Mouse (Mus musculus): ENCODE results near the gene Ankrd27. TPM values are rescaled to one million over a fixed set of nuclear protein-coding genes. Genes with fewer than 3 reads are reported as not detected.

The Ankrd27 gene
- polyA plus RNA-seq, 1 experiment from 2014 or later, result 35.6 TPM

DNA sequence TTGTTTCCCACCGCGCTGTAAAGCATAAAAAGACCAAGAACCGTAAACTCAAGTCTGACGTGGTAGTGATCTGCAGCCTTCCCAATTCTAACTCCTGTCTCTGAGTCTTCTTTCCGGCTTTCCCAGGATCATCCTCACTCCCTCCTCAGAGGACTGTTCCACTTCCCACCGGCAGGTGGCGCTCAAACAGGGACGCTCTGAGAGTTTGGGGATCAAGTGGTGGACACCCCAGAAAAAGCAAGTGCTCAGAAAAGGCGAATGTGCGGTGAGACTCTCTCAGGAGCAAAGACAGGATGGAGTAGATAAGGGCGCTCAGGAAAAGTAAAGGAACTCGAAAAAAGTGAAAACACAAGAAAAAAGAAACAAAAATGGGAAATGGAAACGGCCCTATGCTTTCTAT is 100.7 kb downstream of the Ankrd27 start:
- peak overlapping the region; percentile 0; the same call in 1 of the 2 replicates for H3K4me3 ChIP-seq (ENCODE audit: low read depth, low read length)
- no peak for ATAC-seq (ENCODE audit: insufficient number of reproducible peaks, insufficient read depth, low FRiP score, low read depth)
- WGBS, result 26% methylated on average over 13 of the region's 13 CpGs

DNA sequence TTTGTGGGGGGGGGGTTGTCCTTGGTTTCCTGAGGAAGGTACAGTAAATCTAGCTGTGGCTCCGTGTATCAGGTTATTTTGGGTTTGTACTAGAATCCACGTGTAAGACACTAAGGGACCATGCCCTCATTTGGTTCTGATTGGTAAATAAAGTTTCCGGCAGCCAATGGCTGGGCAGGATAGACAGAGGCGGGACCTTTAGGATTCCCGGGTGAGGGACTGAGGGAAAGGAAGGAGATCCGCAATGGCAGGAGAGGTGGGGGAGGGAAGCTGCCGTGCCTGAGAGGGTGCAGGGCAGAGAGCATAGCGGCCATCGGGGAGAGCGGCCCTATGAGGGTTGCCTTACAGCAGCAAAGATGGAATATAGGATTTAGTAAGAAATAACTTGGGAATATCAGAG is 101.2 kb downstream of the Ankrd27 start:
- ATAC-seq (ENCODE audit: insufficient number of reproducible peaks, insufficient read depth, low FRiP score, low read depth), result no peak
- Histone ChIP-seq H3K9ac (replicated peaks; ENCODE audit: low read depth, low read length) (no peak overlapping the region), H3K4me2 (replicated peaks; ENCODE audit: low read depth, low read length) (peak overlapping the region; percentile 15; the same call in 1 of the 2 replicates), H3K36me3 (ENCODE audit: control insufficient read depth, insufficient read depth, low read length) (peaks cover 11% of the 10 kb centered on the region), H3K27me3 (ENCODE audit: control insufficient read depth, insufficient read depth, low read length) (no peaks in the 10 kb centered on the region), H3K27ac (ENCODE audit: low read length) (no peak overlapping the region), H3K9me3 (ENCODE audit: control insufficient read depth, low read depth, low read length) (no peaks in the 10 kb centered on the region), H3K4me1 (ENCODE audit: control insufficient read depth, insufficient read depth, low read length) (no peaks in the 10 kb centered on the region), H3K4me3 (ENCODE audit: low read depth, low read length) (peak overlapping the region; percentile 0; the same call in 1 of the 2 replicates)
- 27% methylated on average over 10 of the region's 10 CpGs for WGBS

More for the DNA sequence above, 100.7 kb downstream of the Ankrd27 start:
- Histone ChIP-seq H3K27me3 (ENCODE audit: control insufficient read depth, insufficient read depth, low read length) (no peaks in the 10 kb centered on the region), H3K27ac (ENCODE audit: low read length) (no peak overlapping the region), H3K9me3 (ENCODE audit: control insufficient read depth, low read depth, low read length) (no peaks in the 10 kb centered on the region), H3K4me2 (replicated peaks; ENCODE audit: low read depth, low read length) (peak overlapping the region; percentile 15; the same call in 1 of the 2 replicates), H3K36me3 (ENCODE audit: control insufficient read depth, insufficient read depth, low read length) (peaks cover 9% of the 10 kb centered on the region), H3K9ac (replicated peaks; ENCODE audit: low read depth, low read length) (no peak overlapping the region), H3K4me1 (ENCODE audit: control insufficient read depth, insufficient read depth, low read length) (no peaks in the 10 kb centered on the region)

DNA sequence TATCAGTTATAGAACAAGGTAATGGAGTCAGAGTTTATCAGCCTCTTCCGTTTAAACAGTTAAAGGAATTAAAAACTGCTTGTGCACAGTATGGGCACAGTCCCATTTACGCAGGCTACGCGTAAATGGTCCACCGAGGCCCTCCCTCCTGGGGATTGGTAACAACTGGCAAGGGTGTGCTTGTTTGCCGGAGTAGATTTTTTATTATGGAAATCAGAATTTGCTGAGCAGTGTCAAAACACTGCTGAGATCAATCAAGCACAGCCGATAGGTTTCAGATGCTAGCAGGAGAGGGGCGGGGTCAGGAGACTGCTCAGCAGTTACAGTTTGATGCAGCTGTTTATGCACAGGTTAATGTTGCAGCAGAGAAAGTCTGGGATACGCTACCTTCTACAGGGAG is 102.2 kb downstream of the Ankrd27 start:
- H3K9ac ChIP-seq (replicated peaks; ENCODE audit: low read depth, low read length), result no peak overlapping the region
- no peak overlapping the region for H3K4me2 ChIP-seq (replicated peaks; ENCODE audit: low read depth, low read length)
- no peak overlapping the region for H3K4me3 ChIP-seq (ENCODE audit: low read depth, low read length)
- ATAC-seq (ENCODE audit: insufficient number of reproducible peaks, insufficient read depth, low FRiP score, low read depth), result no peak
- 61% methylated on average over 9 of the region's 9 CpGs for WGBS
- H3K9me3 ChIP-seq (ENCODE audit: control insufficient read depth, low read depth, low read length), result no peaks in the 10 kb centered on the region
- peaks cover 13% of the 10 kb centered on the region for H3K36me3 ChIP-seq (ENCODE audit: control insufficient read depth, insufficient read depth, low read length)
- H3K27ac ChIP-seq (ENCODE audit: low read length), result no peak overlapping the region
- H3K4me1 ChIP-seq (ENCODE audit: control insufficient read depth, insufficient read depth, low read length), result no peaks in the 10 kb centered on the region
- H3K27me3 ChIP-seq (ENCODE audit: control insufficient read depth, insufficient read depth, low read length), result no peaks in the 10 kb centered on the region

Other genes with a start within 250 kb of the Ankrd27 start
- gene Faap24, start 189.4 kb upstream of the Ankrd27 start, polyA plus RNA-seq (2014; fragmentation: Nextera tagmentation; extraction: Ambion mirVana), result 14.4 and 16.4 TPM in 2 replicates
- gene Cep89, start 189.2 kb upstream of the Ankrd27 start, polyA plus RNA-seq (2014; fragmentation: Nextera tagmentation; extraction: Ambion mirVana), result 39.6 and 46.6 TPM in 2 replicates
- 0.29 and 0.85 TPM in 2 replicates for gene Slc7a9, start 137.4 kb upstream of the Ankrd27 start, polyA plus RNA-seq (2014; fragmentation: Nextera tagmentation; extraction: Ambion mirVana)
- gene Tdrd12, start 48.5 kb upstream of the Ankrd27 start, polyA plus RNA-seq (2014; fragmentation: Nextera tagmentation; extraction: Ambion mirVana), result 0.53 TPM in 1 of 2 replicates, not detected in the other
- gene Nudt19, start 29.9 kb upstream of the Ankrd27 start, polyA plus RNA-seq (2014; fragmentation: Nextera tagmentation; extraction: Ambion mirVana), result 52.0 and 60.5 TPM in 2 replicates
- gene Rgs9bp, start 662 bp upstream of the Ankrd27 start, polyA plus RNA-seq (2014; fragmentation: Nextera tagmentation; extraction: Ambion mirVana), result 0.11 and 0.25 TPM in 2 replicates
- 269 and 284 TPM in 2 replicates for gene Pdcd5, start 61.3 kb downstream of the Ankrd27 start, polyA plus RNA-seq (2014; fragmentation: Nextera tagmentation; extraction: Ambion mirVana)
- gene Dpy19l3, start 168.2 kb downstream of the Ankrd27 start, polyA plus RNA-seq (2014; fragmentation: Nextera tagmentation; extraction: Ambion mirVana), result 27.8 and 30.2 TPM in 2 replicates
- gene Zfp507, start 216.8 kb downstream of the Ankrd27 start, polyA plus RNA-seq (2014; fragmentation: Nextera tagmentation; extraction: Ambion mirVana), result 20.2 TPM in 2 replicates

Measured in stomach, embryonic 14.5 days (tissue).